In the genomic region with DNA sequence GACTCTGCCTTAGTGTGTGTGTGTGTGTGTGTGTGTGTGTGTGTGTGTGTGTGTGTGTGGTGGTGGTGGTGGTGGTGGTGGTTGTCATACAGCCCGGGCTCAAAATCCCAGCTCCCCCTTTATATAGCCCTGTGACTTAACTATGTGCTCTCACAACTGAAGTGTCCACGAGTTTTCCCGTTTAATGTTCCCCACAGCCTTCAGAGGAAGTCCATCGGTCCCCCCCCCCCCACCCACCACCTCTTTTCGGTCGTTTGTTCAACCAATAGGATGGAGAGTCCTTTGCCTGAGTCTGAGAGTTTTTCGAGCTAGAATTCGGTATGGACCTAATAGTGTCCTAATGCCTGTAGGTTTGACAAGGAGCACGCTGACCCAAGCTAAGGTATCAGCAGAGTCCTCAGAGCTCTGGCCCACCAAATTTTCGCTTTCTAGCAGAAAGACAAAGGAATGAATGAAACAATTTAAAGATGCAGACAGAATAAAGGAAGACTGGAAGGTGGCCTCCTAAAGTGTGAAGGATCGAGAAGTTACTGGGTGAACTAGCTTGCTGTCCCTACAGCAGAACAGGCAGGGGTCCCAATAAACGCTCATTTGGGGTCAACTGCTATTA, we compare ENCODE assay signal across 8 mouse cellular contexts. TPM values are rescaled to one million over a fixed set of nuclear protein-coding genes. Genes with fewer than 3 reads are reported as not detected.
DNase-seq lines count a peak whose midpoint lies in the region; ATAC-seq and TF ChIP-seq lines count a peak whose summit lies in the region.

No protein-coding gene starts in this region.

- peak overlapping the region; percentile 100 for H3K27ac ChIP-seq in gastrocnemius, adult 2 months
- peak overlapping the region; percentile 95 for H3K27ac ChIP-seq in forebrain, embryonic 15.5 days (replicated peaks)
- H3K27ac ChIP-seq in liver, embryonic 15.5 days (replicated peaks): peak overlapping the region; percentile 42

- peak overlapping the region; percentile 67; the same call in 1 of the 2 replicates for H3K9ac ChIP-seq in forebrain, embryonic 15.5 days (replicated peaks)
- H3K9ac ChIP-seq in liver, embryonic 15.5 days: peak overlapping the region; percentile 56; the same call in 1 of the 2 replicates

- H3K36me3 ChIP-seq in forebrain, embryonic 15.5 days: peaks cover 15% of the 10 kb centered on the region
- H3K36me3 ChIP-seq in liver, embryonic 15.5 days (replicated peaks): peaks cover 19% of the 10 kb centered on the region

- no peak for ATAC-seq in forebrain, embryonic 15.5 days (replicated peaks)
- ATAC-seq in liver, embryonic 15.5 days (ENCODE audit: insufficient read depth): no peak

- intact Hi-C loops in gastrocnemius, adult 2 months (cut with DNase I): no loop called here

- TF ChIP-seq CTCF in gastrocnemius, adult 2 months (IDR thresholded peaks at IDR 0.05): no peak

- H3K4me3 ChIP-seq in gastrocnemius, adult 2 months: peak overlapping the region; percentile 95
- peak overlapping the region; percentile 61 for H3K4me3 ChIP-seq in forebrain, embryonic 15.5 days
- peak overlapping the region; percentile 69 for H3K4me3 ChIP-seq in liver, embryonic 15.5 days (replicated peaks)

- peaks cover 50% of the 10 kb centered on the region for H3K4me1 ChIP-seq in forebrain, embryonic 15.5 days
- H3K4me1 ChIP-seq in liver, embryonic 15.5 days (replicated peaks): peaks cover 88% of the 10 kb centered on the region

- H3K9me3 ChIP-seq in forebrain, embryonic 15.5 days: no peaks in the 10 kb centered on the region
- no peaks in the 10 kb centered on the region for H3K9me3 ChIP-seq in liver, embryonic 15.5 days (replicated peaks)

- peaks cover 10% of the 10 kb centered on the region for H3K27me3 ChIP-seq in forebrain, embryonic 15.5 days
- H3K27me3 ChIP-seq in liver, embryonic 15.5 days: peaks cover 11% of the 10 kb centered on the region

- peak overlapping the region; percentile 82 for H3K4me2 ChIP-seq in forebrain, embryonic 15.5 days (replicated peaks)
- H3K4me2 ChIP-seq in liver, embryonic 15.5 days: peak overlapping the region; percentile 90

- no peak for DNase-seq in gastrocnemius, adult 2 months
- no peak for DNase-seq in gastrocnemius, postnatal 25 days
- DNase-seq in 416B (ENCODE audit: low read depth): peak; percentile 74
- no peak for DNase-seq in adrenal gland, postnatal 4 days (ENCODE audit: low spot score in 2 of 2)
- no peak for DNase-seq in spleen, postnatal 4 days (ENCODE audit: low spot score in 2 of 2)
- DNase-seq in embryo, embryonic 11 days: no peak

- WGBS in forebrain, embryonic 15.5 days: 25% methylated on average over 11 of the region's 12 CpGs
- WGBS in liver, embryonic 15.5 days (ENCODE audit: insufficient replicate concordance): 24% methylated on average over 12 of the region's 12 CpGs

RNA-seq across cellular contexts. Expression of gene Ppp1r14b, which starts 1.1 kb away (rescaled TPM):
- total RNA-seq in gastrocnemius, adult 2 months (2021): 100 to 1,000 TPM; 121 to 127 TPM
- 100 to 1,000 TPM; 113 to 131 TPM for total RNA-seq in gastrocnemius, postnatal 25 days (2021)
- polyA plus RNA-seq in forebrain, embryonic 15.5 days (2015; fragmentation: Nextera tagmentation; extraction: Ambion mirVana): 263 and 289 TPM in 2 replicates
- 51.4 and 55.8 TPM in 2 replicates for polyA plus RNA-seq in liver, embryonic 15.5 days (2015; fragmentation: Nextera tagmentation; extraction: Ambion mirVana)
- total RNA-seq in adrenal gland, postnatal 4 days (2021): 100 to 1,000 TPM; 292 to 312 TPM

RNA-seq across cellular contexts. Expression of gene Plcb3, which starts 2.6 kb away (rescaled TPM):
- 10 to 100 TPM in 1 of 2 experiments, 1 to 10 TPM in 1; 9.1 to 11.0 TPM for total RNA-seq in gastrocnemius, adult 2 months (2021)
- total RNA-seq in gastrocnemius, postnatal 25 days (2021): 10 to 100 TPM in 1 of 2 experiments, 1 to 10 TPM in 1; 9.8 to 10.4 TPM
- 11.2 and 11.5 TPM in 2 replicates for polyA plus RNA-seq in forebrain, embryonic 15.5 days (2015; fragmentation: Nextera tagmentation; extraction: Ambion mirVana)
- polyA plus RNA-seq in liver, embryonic 15.5 days (2015; fragmentation: Nextera tagmentation; extraction: Ambion mirVana): 5.9 and 6.8 TPM in 2 replicates
- 10 to 100 TPM; 63.7 to 66.2 TPM for total RNA-seq in adrenal gland, postnatal 4 days (2021)

RNA-seq across cellular contexts. Expression of gene Fkbp2, which starts 6.6 kb away (rescaled TPM):
- 10 to 100 TPM in 1 of 2 experiments, 1 to 10 TPM in 1; 7.9 to 11.2 TPM for total RNA-seq in gastrocnemius, adult 2 months (2021)
- total RNA-seq in gastrocnemius, postnatal 25 days (2021): 10 to 100 TPM in 1 of 2 experiments, 1 to 10 TPM in 1; 7.9 to 12.4 TPM
- 83.7 and 90.9 TPM in 2 replicates for polyA plus RNA-seq in forebrain, embryonic 15.5 days (2015; fragmentation: Nextera tagmentation; extraction: Ambion mirVana)
- 88.3 and 101 TPM in 2 replicates for polyA plus RNA-seq in liver, embryonic 15.5 days (2015; fragmentation: Nextera tagmentation; extraction: Ambion mirVana)
- 10 to 100 TPM; 61.6 to 66.4 TPM for total RNA-seq in adrenal gland, postnatal 4 days (2021)

RNA-seq across cellular contexts. Expression of gene Vegfb, which starts 13.8 kb away (rescaled TPM):
- total RNA-seq in gastrocnemius, adult 2 months (2021): 100 to 1,000 TPM; 142 to 219 TPM
- total RNA-seq in gastrocnemius, postnatal 25 days (2021): 100 to 1,000 TPM; 143 to 156 TPM
- 41.0 and 46.7 TPM in 2 replicates for polyA plus RNA-seq in forebrain, embryonic 15.5 days (2015; fragmentation: Nextera tagmentation; extraction: Ambion mirVana)
- polyA plus RNA-seq in liver, embryonic 15.5 days (2015; fragmentation: Nextera tagmentation; extraction: Ambion mirVana): 15.5 and 15.6 TPM in 2 replicates
- total RNA-seq in adrenal gland, postnatal 4 days (2021): 10 to 100 TPM; 88.6 to 89.2 TPM

RNA-seq across cellular contexts. Expression of gene Dnajc4, which starts 18.7 kb away (rescaled TPM):
- 10 to 100 TPM; 35.3 to 37.6 TPM for total RNA-seq in gastrocnemius, adult 2 months (2021)
- 10 to 100 TPM; 31.3 to 32.9 TPM for total RNA-seq in gastrocnemius, postnatal 25 days (2021)
- polyA plus RNA-seq in forebrain, embryonic 15.5 days (2015; fragmentation: Nextera tagmentation; extraction: Ambion mirVana): 20.3 and 22.8 TPM in 2 replicates
- polyA plus RNA-seq in liver, embryonic 15.5 days (2015; fragmentation: Nextera tagmentation; extraction: Ambion mirVana): 10.2 and 10.9 TPM in 2 replicates
- 10 to 100 TPM; 35.3 to 37.6 TPM for total RNA-seq in adrenal gland, postnatal 4 days (2021)

Comparison
In these comparisons a context has a peak if more than half of its experiments do, and no peak if none do; other contexts are left out.
1. H3K27ac ChIP-seq: peak in every context shown above with its lines; median percentile 100 in gastrocnemius, adult 2 months; 95 in forebrain, embryonic 15.5 days; 42 in liver, embryonic 15.5 days.
2. RNA of gene Plcb3, which starts 2.6 kb away (total RNA-seq): 63.7 to 66.2 TPM in adrenal gland, postnatal 4 days; 9.1 to 11.0 TPM in gastrocnemius, adult 2 months and 9.8 to 10.4 TPM in gastrocnemius, postnatal 25 days; every median in the first group is over 4 times any median in the second.
3. RNA of gene Fkbp2, which starts 6.6 kb away (total RNA-seq): 61.6 to 66.4 TPM in adrenal gland, postnatal 4 days; 7.9 to 12.4 TPM in gastrocnemius, postnatal 25 days and 7.9 to 11.2 TPM in gastrocnemius, adult 2 months; every median in the first group is over 4 times any median in the second.
4. Peak in every context shown above with its lines, with median percentiles within 50 percentile points of each other: H3K4me3 ChIP-seq.